Mouse (Mus musculus) heart, embryonic 10.5 days (tissue): Measurements from ENCODE around the gene Midn. TPM values are rescaled to one million over a fixed set of nuclear protein-coding genes. Genes with fewer than 3 reads are reported as not detected.

ENCODE experiments used
- polyA plus RNA-seq: library from polyadenylated mRNA; unstranded; fragments of >200 nt; fragmentation: Nextera tagmentation; extraction: Ambion mirVana; gene quantifications from 2 replicates; pipeline ENCODE4 v1.2.1, GENCODE M21; 2016

Gene Midn
- polyA plus RNA-seq, 1 experiment from 2014 or later = 24.4 TPM

Other genes with a start within 250 kb of the Midn start
- 51.9 and 54.4 TPM in 2 replicates for gene Med16, start 239.3 kb upstream of the Midn start, polyA plus RNA-seq
- gene Gm26602, start 237.4 kb upstream of the Midn start, polyA plus RNA-seq = 1.4 and 4.0 TPM in 2 replicates
- 0.31 and 0.33 TPM in 2 replicates for gene Kiss1r, start 231.3 kb upstream of the Midn start, polyA plus RNA-seq
- gene R3hdm4, start 227.1 kb upstream of the Midn start, polyA plus RNA-seq = 88.7 and 96.0 TPM in 2 replicates
- gene Arid3a, start 221.2 kb upstream of the Midn start, polyA plus RNA-seq = 12.5 and 16.4 TPM in 2 replicates
- gene Wdr18, start 188.1 kb upstream of the Midn start, polyA plus RNA-seq = 127 and 155 TPM in 2 replicates
- gene Grin3b, start 177.6 kb upstream of the Midn start, polyA plus RNA-seq = 0.30 and 0.34 TPM in 2 replicates
- 12.7 and 16.4 TPM in 2 replicates for gene Tmem259, start 163.9 kb upstream of the Midn start, polyA plus RNA-seq
- 408 and 456 TPM in 2 replicates for gene Cnn2, start 159.7 kb upstream of the Midn start, polyA plus RNA-seq
- gene Abca7, start 151.8 kb upstream of the Midn start, polyA plus RNA-seq = 2.8 and 4.1 TPM in 2 replicates
- gene Arhgap45, start 131.6 kb upstream of the Midn start, polyA plus RNA-seq = 12.0 and 16.7 TPM in 2 replicates
- gene Polr2e, start 108.5 kb upstream of the Midn start, polyA plus RNA-seq = 181 and 233 TPM in 2 replicates
- 767 and 797 TPM in 2 replicates for gene Gpx4, start 101.1 kb upstream of the Midn start, polyA plus RNA-seq
- gene Sbno2, start 42.7 kb upstream of the Midn start, polyA plus RNA-seq = 14.8 and 15.6 TPM in 2 replicates
- 12.4 and 17.8 TPM in 2 replicates for gene Stk11, start 32.5 kb upstream of the Midn start, polyA plus RNA-seq
- gene Atp5d, start 9.6 kb upstream of the Midn start, polyA plus RNA-seq = 689 and 872 TPM in 2 replicates
- 2.0 and 4.0 TPM in 2 replicates for gene Cbarp, start 7.4 kb upstream of the Midn start, polyA plus RNA-seq
- gene Cirbp, start 17.7 kb downstream of the Midn start, polyA plus RNA-seq = 85.7 and 98.0 TPM in 2 replicates
- gene 1600002K03Rik, start 24.7 kb downstream of the Midn start, polyA plus RNA-seq = 11.7 and 13.9 TPM in 2 replicates
- 14.9 and 20.6 TPM in 2 replicates for gene Efna2, start 31.2 kb downstream of the Midn start, polyA plus RNA-seq
- 56.4 and 76.5 TPM in 2 replicates for gene Mum1, start 78.2 kb downstream of the Midn start, polyA plus RNA-seq
- 432 and 538 TPM in 2 replicates for gene Ndufs7, start 100.8 kb downstream of the Midn start, polyA plus RNA-seq
- 61.2 and 72.0 TPM in 2 replicates for gene Gamt, start 112.7 kb downstream of the Midn start, polyA plus RNA-seq
- 40.2 and 58.0 TPM in 2 replicates for gene Dazap1, start 113.2 kb downstream of the Midn start, polyA plus RNA-seq
- 774 and 882 TPM in 2 replicates for gene Rps15, start 144.2 kb downstream of the Midn start, polyA plus RNA-seq
- gene Apc2, start 147.7 kb downstream of the Midn start, polyA plus RNA-seq = 0.74 and 0.78 TPM in 2 replicates
- 41.3 and 46.8 TPM in 2 replicates for gene 2310011J03Rik, start 172.3 kb downstream of the Midn start, polyA plus RNA-seq
- gene Pcsk4, start 181.2 kb downstream of the Midn start, polyA plus RNA-seq = 1.6 and 4.0 TPM in 2 replicates
- 7.1 and 18.3 TPM in 2 replicates for gene Reep6, start 181.7 kb downstream of the Midn start, polyA plus RNA-seq
- 1.3 and 1.9 TPM in 2 replicates for gene Adamtsl5, start 200.1 kb downstream of the Midn start, polyA plus RNA-seq
- gene Plk5, start 208.2 kb downstream of the Midn start, polyA plus RNA-seq = 0.16 TPM in 1 of 2 replicates, not detected in the other
- gene Mex3d, start 239.4 kb downstream of the Midn start, polyA plus RNA-seq = 2.1 and 5.0 TPM in 2 replicates